Mouse (Mus musculus) erythroblast, adult 5-6 weeks (primary cell): ENCODE data around the gene Ncor2. TPM values are rescaled to one million over a fixed set of nuclear protein-coding genes. Genes with fewer than 3 reads are reported as not detected.

Experiments
- ATAC-seq: replicated peaks from 2 replicates; pipeline ENCODE4 v1.8.0; 2016; ENCODE audit warnings: moderate number of reproducible peaks, mild to moderate bottlenecking, moderate TSS enrichment, inconsistent platforms; ENCODE audit not compliant: poor library complexity, low FRiP score, severe bottlenecking
- total RNA-seq, 2 experiments: library from RNA; stranded (forward) in 1 of 2; stranded (reverse) in 1 of 2; fragments of 150-400 nt in 1 of 2; fragments of 200-764, 138-1000 nt in 1 of 2; gene quantifications; 2 replicates each; pipeline versions ENCODE4 v1.2.3 to v1.2.4; 2015 to 2017; ENCODE audit warnings: low replicate concordance in 2 of 2

The Ncor2 gene
- total RNA-seq, 2 experiments from 2014 or later = 8.0 to 15.8 TPM

- no peak for ATAC-seq
These were observed 173.0 kb downstream of the Ncor2 start for GRCm38 (mm10) chr5:125005871-125006652.

DNA sequence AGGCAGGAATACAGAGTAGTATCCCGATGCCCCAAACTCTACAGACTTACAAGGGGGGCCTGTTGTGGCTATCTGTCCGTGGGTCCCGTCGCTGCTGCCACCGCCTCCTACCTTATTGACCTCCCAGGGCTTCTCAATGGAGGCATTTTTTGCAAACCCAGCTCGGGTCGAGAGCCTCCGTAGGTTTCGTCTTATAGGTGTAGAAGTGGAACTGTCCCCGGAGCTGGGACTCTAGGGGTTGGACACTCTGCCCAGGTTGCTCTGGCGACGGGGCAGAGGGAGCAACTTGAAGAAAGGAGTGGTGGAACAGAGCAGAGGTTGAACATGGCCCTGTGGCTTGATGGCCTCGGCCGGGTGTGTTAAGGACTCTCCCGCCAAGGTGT is 175.2 kb downstream of the Ncor2 start:
- ATAC-seq = no peak

- ATAC-seq = no peak
These were observed 175.8 kb downstream of the Ncor2 start, which contains the start of gene Rflna for GRCm38 (mm10) chr5:125002969-125003872. Gene Rflna, plus strand, starts transcription at chr5:125003221.

DNA sequence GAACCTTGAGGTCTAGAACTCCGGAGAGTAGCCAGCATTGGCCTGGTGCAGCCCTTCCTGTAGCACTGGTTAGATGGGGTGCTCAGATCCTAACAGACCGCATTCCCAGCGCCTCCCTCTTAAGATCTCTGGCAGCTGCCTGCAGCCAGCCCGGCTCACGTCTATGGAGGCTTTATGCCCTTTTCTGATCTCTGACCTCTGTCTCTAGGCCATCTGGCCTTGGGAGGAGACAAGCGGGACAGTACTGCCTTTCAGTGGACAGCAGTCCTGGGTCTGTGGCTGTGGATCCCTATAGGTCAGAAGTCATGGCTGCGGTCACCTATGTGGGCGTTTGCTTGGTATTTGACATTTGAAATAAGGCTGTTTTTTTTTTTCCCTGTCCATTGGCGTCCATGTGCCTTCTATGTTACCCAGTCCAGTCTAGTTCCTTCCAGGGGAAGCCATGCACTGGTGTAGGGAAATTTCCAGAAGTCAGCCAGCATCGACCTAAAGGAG is 178.2 kb downstream of the Ncor2 start:
- ATAC-seq = no peak

- no peak for ATAC-seq
These were observed 181.1 kb downstream of the Ncor2 start for GRCm38 (mm10) chr5:124997913-124998312.

- no peak for ATAC-seq
These were observed 182.2 kb downstream of the Ncor2 start for GRCm38 (mm10) chr5:124996816-124997215.

GRCm38 (mm10) chr5:124992891-124993290 is 186.1 kb downstream of the Ncor2 start:
- ATAC-seq = no peak

DNA sequence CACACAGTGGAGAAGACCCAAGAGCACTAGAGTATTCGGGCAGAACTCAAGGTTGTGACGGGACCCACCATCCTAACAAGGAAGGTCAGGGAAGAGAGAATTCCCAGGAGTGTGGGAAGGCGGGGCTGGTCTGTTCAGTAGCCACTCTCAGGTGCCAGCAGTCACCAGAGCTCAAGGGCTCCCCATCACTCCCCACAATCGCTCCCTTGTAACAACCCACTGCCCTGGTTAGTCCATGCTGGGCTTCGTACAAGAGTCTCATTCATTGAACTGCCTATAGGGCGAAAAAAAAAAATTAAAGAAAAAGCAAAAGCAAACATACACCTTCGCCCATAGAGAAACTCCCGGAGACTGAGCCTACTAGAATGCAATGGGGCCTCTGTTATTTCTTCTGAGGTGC is 186.7 kb downstream of the Ncor2 start:
- no peak for ATAC-seq

DNA sequence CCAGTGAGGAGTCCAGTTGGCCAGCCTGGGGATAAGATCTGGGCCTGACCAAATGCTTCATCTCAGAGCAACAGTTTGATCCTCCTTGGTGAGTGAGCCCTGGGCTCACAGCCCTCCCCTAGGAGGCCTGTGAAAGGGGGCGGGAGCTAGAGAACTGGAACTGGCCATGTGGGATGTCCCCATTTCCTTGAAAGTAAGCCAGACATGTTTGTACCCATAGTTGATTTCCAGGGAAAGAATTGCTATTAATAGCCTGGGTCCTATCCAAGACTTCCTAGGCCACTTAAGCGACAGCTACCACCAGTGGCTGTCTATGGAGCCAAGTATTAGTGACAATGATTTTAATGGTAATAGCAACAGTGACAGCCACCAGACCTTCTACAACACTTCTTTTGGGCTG is 189.3 kb downstream of the Ncor2 start:
- ATAC-seq = no peak

GRCm38 (mm10) chr5:124986656-124987055 is 192.4 kb downstream of the Ncor2 start:
- no peak for ATAC-seq

- no peak for ATAC-seq
These were observed 192.8 kb downstream of the Ncor2 start for GRCm38 (mm10) chr5:124986222-124986621.

DNA sequence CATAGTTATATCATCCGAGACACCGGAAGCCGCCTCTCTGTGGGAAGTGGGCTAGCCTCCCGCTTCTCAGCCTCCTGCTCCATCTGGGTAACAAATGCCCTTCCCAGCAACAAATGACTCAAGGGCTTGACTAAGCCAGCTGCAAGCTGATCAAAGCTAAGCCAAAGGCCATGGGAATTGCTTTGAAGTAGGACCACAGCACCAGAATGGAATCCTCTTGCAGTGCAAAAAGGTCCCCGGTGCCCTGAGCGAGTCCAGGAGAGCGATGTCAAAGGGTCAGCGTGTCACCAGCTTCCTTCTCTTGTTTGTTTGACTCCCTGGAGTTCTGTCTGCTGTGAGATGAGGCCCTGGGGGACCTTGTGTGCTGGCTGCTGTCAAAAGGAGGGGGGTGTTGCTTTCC is 209.2 kb downstream of the Ncor2 start:
- no peak for ATAC-seq

Other genes starting within 250 kb of the Ncor2 start
- gene Rflna, start 176.0 kb downstream of the Ncor2 start, total RNA-seq (2015; ENCODE audit: low replicate concordance) = not detected in 2 replicates
- not detected in 2 replicates for gene Rflna, start 176.0 kb downstream of the Ncor2 start, total RNA-seq (2017; ENCODE audit: low replicate concordance)
- 20.9 and 28.6 TPM in 2 replicates for gene Scarb1, start 161.9 kb upstream of the Ncor2 start, total RNA-seq (2015; ENCODE audit: low replicate concordance)
- gene Scarb1, start 161.9 kb upstream of the Ncor2 start, total RNA-seq (2017; ENCODE audit: low replicate concordance) = 13.5 and 16.6 TPM in 2 replicates
- gene Gm10382, start 210.1 kb upstream of the Ncor2 start, total RNA-seq (2015; ENCODE audit: low replicate concordance) = not detected in 2 replicates
- 0.43 TPM in 1 of 2 replicates, not detected in the other for gene Gm10382, start 210.1 kb upstream of the Ncor2 start, total RNA-seq (2017; ENCODE audit: low replicate concordance)
- 74.2 and 81.7 TPM in 2 replicates for gene Ubc, start 211.0 kb upstream of the Ncor2 start, total RNA-seq (2015; ENCODE audit: low replicate concordance)
- gene Ubc, start 211.0 kb upstream of the Ncor2 start, total RNA-seq (2017; ENCODE audit: low replicate concordance) = 106 and 132 TPM in 2 replicates